Mouse (Mus musculus) B cell, adult 2 months (primary cell): Measurements from ENCODE around the gene Tbc1d22b.

Source experiments
- DNase-seq, 2 experiments: peaks; one replicate each; pipeline ENCODE4 v3.0.0; 2022

Gene Tbc1d22b

DNA sequence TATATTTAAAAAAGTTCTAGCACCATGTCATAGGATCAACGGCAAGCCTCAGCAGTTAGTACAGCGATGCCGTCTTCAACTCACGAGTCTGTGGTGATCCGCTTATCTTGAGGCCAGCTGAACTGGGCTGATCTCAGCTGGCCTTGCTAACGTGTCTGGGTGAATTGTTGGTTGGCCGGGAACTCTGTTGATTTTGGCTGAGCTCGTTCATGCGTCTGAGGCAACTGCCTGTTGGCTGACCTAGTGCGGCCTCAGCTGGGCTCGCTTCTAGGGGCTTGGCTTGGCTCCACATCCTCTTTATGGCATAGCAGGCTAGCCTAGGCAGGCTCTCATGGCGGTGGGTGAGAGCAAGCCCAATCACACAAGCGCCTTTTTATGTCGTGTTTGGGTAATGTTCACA lies 8.2 kb upstream of the Tbc1d22b start:
- DNase-seq: no peak

DNA sequence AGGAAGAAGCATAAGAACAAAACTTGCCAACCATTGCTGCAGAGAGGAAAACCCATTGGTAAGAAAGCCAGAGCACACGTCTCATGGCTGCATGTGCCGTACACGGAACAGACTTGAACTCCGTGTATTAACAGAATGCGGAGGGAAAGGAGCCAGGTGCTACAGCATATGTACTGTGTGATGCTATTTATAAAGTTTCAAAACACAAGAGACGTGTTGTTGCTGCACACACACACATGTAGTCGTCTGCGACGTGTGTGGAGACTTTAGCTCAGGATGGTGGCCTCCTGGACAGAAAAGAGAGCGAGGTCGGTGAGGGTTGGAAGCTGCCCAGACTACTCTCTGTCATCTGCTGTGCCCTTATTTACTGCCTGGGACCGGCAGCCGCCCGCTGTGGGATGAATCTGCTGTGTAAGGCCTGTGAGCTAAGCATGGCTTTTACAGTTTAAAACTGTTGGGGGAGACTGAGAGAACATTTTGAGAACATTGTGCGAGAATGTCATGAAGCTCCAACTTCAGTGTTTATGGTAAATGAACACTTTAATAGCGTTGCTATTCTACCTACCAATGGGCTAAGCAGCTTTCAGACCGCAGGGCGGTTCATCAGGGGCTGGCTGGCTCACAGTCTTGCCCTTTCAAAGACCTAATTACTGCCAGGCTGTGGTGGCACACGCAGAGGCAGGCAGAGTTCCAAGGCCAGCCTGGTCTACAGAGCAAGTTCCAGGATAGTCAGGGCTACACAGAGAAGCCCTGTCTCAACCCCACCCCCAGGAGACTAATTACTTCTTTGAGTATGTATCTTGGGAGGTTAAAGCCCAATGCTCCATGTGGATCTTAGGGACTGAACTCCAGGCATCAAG lies 6.5 kb upstream of the Tbc1d22b start:
- no peak for DNase-seq

DNA sequence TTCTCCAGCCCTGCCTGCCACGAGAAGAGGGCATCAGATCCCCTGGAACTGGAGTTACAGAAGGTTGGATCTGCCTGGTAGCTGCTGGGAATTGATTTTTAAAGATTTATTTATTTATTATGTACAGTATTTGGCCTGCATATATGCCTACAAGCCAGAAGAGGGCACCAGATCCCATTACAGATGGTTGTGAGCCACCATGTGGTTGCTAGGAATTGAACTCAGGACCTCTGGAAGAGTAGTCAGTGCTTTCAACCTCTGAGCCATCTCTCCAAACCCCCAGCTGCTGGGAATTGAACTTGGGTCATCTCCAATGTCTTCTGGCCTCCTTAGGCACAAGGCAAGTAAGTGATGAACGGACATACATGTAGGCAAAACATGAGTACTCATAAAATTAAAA lies 5.5 kb upstream of the Tbc1d22b start:
- no peak for DNase-seq

DNA sequence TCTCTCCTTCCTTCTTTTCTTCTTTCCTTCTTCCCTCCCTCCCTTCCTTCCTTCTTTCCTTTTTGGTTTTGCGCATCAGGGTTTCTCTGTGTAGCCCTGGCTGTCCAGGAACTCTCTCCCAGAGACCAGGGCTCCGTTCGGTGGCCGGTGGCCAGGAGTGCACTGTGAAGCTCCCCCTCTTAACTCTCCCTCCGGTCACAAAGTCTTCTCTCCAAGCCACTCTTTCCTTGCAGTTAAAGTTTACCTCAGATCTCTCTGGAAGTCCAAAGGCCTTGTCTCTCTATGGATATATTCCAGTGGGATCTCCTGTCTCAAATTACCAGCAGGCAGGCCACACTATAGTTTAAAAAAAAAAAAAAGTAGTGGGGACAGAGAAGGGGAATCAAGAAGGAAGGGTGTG lies 4.3 kb upstream of the Tbc1d22b start:
- DNase-seq: no peak

DNA sequence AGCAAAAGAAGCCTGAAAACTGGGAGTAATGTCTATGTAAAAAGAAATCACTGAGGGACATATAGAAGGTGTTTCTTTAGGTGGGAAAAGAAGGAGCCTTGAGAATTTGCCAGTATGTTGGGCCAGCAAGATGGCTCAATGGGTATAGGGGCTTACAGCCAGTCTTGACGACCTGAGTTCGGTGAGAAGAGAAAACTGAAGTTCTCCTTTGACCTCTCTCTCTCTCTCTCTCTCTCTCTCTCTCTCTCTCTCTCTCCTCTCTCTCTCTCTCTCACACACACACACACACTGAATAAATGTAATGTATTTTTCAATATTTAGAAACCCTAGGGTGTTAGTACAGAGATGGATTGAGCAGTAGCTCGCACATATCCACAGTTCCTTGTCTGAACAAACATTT lies 1.1 kb upstream of the Tbc1d22b start:
- DNase-seq: no peak

DNA sequence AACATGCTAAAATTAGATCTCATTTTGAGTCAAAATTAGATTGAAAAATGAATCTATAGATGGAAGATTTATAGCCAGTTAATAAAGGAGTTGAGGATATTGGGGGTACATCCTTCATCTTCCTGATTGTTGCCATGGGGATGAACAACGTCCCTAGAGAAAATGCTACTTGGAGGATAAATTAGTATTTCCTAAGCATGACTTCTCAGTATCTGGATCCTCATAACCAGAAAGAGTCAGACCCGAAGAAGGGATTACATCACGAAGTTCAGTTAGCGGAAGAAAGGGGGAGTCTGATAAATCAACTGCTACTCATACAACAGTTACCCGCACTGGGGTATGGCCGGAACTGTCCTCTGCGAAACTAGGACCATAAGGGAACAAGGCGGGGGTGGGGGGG lies 591 bp upstream of the Tbc1d22b start:
- DNase-seq: no peak

DNA sequence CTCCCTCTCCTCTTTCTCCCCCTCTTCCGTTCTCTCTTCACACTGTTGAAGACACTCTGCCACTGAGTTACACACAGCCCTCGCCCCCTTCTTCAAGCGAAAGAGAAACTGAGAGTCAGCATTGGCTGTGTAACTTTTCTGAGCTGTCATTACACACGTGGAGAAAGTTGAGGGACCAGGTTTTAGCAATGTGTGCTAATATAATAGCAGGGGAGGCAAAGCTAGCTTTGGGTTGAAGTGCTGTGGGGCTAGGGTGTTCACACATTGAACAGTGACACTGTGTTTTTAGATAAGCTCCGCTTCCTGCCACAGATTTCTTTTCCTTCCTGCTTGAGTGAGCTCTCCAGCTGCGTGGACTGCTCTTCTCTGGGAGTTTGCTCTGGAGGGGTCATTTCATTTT lies 1.4 kb downstream of the Tbc1d22b start:
- peak; percentile 8 for DNase-seq

DNA sequence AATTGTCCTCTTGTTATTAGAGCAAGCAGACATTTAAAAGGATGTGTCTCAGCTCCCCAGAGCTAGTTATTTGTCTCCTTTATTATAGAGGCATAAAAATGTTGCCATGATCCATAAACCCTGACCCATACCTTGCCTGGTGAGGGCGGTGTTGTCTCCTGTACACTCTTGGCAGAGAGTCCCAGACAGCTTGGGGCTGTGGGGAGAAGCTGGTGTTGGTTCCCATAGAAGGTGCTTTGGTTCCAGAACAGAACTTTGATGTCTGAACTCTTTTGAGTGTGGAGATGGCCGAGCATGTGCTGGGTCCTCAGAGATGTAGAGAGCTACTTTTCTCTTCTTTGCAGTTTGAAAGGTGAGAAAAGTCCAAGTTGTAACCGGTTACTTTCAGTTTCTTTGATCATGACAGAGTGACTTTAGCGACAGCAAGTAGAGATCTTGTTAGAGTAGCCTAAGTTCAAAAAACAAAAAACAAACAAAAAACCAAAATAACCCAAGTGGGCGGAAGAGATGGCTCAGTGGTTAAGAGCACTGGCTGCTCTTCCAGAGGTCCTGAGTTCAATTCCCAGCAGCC lies 2.7 kb downstream of the Tbc1d22b start, which contains the start of gene Tmem217:
Tmem217 (minus strand) TSS at position 224 of the 571 bp plus-strand sequence.
- no peak for DNase-seq

DNA sequence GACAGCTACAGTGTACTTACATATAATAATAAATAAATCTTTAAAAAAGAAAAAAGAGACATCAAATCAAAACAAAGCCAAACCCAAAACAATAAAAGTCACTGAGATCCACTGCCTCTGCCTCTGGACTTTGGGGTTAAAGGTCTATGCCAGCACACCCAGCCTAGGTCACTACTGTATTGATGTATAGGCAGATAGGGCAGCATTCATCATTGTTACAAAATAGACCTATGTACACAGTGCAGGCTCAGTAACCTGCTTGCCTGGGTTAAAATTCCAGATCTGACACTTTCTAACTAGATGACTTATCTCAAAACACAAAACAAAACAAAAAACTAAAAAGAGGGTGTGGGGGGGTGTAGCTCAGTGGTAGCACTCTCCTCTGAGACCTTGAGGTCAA lies 4.6 kb downstream of the Tbc1d22b start:
- DNase-seq: no peak

DNA sequence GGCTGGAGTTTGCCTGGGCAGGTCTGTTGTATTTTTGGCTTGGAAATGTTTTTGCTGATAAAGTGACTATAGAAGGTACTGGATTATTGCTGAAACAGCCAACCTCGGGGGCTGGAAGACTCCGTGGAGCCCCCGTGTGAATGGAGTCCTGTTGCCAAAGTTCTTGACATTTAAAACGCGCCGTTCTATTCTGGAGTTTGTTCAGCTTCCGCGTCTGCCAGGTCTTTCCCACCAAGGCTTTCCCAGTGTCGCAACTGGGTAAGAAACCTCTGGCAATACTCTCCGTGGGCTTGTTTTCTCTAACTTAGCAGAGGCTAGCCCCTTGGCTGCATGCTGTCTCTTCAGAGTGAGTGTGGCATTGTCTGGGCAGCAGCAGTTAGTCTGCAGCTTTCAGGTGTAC lies 6.9 kb downstream of the Tbc1d22b start:
- DNase-seq: no peak

DNA sequence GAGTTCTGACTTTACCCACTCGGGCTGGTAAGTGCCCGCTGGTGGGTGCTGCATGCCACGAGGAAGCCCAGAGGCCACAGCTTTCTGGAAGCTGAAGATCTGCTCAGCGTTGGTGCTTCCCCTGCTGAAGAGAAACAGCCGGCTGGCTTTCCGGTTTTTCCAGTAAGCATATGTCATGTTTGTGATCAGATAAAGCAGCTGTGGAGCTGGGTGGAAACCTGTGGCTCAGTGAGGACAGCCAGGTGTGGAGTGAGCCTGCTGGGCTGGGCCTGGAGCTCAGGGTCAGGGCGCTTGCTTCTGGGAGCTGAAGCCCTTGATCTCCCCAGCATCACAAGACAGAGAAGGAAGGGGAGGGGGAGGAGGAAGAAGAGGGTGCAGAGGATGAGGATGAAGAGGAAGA lies 7.3 kb downstream of the Tbc1d22b start:
- no peak for DNase-seq

DNA sequence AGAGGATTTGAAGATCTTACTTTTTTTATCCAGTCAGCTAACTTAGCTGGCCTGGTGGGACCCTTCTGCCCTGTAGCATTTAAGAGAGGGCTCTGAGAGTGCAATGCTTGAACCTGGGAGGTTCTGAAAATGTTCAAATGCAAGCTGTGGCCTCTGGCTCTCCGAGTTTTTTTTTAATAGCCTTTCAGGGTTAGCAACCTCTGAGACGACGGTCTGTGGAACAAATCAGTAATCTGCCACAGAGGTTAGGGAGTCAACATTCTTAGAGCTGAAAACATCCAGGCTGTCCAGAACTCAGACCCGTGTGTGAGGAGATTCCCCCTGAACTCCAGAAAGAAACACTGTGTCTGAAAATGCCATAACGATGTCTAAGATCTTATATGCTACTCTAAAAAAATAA lies 8.9 kb downstream of the Tbc1d22b start:
- no peak for DNase-seq

DNA sequence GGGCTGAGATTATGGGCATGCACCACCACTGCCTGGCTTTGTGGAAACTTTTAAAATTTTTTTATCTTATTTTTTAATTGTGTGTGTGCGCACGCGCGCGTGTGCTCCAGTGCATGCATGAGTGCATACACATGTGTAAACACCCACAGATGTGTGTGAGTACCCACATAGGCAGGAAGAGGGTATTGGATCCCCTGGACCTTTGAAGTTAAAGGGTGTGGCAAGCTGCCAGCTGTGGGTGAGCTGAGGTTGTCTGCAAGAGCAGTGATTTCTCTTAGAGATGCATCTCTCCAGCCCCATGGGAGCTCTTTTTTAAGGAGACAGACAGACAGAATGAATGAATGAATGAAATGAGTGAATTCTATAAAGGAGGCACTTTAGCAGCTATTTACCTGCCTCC lies 15.9 kb downstream of the Tbc1d22b start:
- DNase-seq: no peak

DNA sequence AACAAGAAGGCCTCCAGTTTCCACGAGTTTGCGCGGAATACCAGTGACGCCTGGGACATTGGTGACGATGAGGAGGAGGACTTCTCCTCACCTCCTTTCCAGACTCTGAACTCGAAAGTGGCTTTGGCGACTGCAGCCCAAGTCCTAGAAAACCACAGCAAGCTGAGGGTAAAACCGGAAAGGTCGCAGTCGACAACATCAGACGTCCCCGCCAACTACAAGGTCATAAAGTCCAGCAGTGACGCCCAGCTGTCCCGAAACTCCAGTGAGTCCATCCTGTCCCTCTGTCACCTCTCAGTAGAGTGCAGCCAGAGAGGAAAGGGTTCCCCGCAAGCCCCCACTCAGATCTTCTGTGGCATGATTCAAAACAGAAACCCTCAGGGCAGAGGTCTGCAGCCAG lies 18.9 kb downstream of the Tbc1d22b start:
- DNase-seq: no peak

DNA sequence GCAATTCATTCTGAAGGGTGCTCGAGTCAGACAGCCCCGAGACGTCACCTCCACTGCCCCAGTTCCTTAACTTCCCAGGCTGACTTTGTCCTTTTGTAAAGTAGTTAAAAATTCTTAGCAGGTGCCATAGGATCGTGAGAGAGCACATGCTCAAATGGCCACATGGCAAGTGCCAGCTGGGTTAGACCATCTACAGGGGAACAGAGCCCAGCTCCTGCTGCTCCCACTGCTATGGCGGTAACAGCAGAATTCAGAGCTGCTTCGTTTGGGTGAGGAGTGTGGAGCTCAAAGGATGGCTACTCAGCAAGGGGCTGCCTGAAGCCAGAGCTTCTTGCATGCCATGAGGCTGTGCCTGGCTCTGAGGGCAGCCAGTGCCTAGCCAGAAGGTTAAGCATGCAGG lies 20.2 kb downstream of the Tbc1d22b start:
- no peak for DNase-seq

DNA sequence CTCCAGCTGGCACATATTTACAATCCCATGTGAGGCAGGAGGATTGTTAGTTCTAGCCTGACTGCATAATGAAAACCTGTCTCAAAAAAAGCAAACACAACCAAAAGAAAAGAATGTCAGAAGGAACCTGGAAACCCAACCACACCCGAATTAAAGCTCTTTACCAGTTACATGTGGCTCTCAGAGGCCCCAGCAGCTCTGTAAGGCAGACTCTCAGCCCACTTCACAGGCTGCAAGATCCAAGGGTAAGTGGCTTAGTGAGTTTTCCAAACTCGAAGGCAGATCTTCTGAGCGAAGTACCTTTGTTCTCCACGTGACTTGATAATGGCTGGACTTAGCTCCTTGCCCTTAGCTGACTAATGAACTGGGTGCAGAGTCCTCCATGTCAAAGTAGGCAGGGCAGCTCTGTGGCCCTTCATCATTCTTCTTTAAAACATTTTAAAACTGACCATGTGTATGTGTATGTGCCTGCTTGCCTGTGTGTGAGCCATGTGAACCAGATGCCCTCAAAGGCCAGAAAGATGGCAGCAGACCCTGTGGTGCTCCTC lies 30.1 kb downstream of the Tbc1d22b start:
- no peak for DNase-seq

DNA sequence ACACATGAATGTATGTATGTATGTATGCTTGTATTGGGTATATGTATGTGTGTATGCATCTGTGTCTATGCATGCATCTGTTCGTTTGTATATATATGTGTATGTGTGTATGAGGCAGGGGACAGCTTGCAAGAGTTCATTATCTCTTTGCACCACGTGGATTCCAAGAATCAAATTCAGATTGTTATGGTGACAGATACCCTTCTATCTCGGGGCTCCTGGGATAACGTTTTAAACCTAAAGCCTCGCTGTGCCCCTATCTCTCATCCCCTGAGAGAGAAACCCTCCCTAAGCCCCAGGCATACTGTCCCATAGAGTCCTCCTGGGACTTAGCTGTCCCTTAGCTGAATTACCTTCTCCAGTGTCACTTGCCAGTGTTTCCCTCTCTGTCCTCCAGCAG lies 34.0 kb downstream of the Tbc1d22b start:
- DNase-seq: no peak

DNA sequence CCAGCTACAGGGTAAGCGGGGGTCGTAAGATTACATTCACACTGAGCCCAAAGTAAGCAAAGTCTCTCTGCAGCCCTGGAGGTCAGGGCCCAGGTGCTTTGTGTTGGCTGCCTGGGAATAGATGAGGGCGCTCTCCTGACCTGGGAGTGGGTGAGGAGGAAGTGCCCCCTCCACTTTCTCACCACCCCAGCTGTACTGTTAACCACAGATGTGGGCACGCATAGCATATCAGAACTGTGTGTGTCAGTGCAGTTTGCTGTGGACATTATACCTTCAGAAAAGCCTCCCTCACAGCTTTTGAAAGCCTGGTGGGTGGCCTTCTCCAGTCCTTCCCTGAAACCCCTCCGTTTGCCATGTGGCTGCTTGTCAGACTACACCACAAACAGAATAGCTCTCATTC lies 34.7 kb downstream of the Tbc1d22b start:
- peak; percentile 13 to 23 for DNase-seq

DNA sequence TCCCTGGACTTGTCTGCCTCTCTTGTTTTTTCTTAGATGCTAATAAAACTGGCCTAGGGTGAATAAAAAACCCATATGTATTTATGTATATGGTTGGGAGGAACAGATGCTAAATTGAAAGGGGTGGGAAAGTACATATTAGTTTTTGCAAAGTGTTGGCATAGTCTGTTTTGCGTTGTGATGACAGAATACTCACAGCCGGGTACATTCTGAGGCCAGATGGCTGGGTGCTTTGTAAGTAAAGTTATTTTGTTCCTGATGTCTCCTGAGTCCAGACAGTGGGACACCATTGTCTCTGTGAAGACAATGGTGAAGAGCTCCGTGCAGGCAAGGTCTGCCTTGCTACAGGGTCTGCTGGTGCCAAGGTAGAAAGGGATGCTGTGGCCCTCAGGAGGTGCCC lies 35.2 kb downstream of the Tbc1d22b start:
- no peak for DNase-seq

DNA sequence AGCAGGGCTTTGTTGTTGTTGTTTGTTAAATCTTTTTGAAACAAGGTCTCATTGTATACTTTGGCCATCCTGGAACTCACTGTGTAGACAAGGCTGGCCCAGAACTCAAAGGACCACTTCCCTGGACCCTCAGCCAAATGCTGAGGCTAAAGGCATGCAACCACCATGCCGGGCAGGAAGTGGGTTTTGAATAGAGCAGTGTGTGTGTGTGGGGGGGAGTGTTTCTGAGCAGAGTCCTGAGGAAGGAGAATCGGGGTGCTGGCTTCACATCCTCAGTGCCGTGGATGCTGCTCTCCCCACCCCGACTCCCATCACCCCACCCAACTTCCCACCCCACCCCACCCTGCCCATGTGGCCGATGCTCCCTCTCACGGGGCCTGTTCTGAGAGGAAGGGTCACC lies 35.9 kb downstream of the Tbc1d22b start:
- peak; percentile 31 for DNase-seq

DNA sequence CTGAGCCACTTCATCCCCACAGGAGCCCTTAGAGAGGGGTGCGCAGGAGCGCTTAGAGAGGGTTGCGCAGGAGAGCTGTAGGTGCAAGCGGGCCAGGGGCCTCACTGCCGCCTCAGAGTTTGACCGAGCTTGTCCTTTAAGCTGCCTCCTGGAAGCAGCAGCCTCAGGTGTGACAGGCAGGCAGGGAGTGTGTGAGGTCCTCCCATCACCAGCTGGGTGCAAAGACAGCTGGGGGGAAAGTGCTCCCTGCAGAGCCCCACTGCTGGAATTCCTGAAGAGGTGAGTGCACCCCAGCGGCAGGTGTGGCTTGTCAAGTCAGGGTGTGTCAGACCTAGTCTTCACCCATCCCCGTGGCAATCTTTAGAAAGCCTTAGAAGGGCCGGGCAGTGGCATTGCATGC lies 37.3 kb downstream of the Tbc1d22b start:
- DNase-seq: no peak

DNA sequence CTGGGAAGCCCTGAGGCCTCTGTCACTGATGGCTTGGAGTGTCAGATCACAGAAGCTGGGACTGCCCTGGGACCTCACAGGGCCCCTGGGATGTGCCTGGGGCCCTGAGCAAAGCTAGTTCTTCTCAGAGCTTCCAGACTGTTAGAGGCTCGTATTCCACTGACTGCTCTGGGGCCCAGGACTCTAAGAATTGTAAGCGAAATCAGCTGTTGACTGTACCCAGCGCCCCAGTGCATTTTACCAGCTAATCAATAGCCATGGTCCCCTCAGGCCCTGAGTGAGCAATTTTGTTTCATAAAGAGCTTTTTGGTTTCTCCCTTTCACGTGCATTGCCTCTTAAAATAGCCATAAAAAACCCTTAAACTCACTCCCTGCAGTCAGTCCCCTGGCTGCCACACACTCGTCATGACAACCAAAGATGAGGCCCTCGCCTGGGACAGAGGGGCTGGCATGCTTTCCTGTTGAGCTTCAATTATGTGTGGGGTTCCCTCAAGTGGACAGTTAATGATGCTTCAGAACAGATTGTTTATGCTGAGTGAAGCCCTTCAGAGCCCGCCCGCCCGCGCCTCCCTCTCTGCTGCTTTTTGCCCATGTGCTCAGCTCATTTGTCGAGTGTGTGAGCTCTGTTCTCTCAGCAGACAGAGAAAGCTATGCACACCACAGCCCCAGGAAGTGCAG lies 39.8 kb downstream of the Tbc1d22b start:
- no peak for DNase-seq

DNA sequence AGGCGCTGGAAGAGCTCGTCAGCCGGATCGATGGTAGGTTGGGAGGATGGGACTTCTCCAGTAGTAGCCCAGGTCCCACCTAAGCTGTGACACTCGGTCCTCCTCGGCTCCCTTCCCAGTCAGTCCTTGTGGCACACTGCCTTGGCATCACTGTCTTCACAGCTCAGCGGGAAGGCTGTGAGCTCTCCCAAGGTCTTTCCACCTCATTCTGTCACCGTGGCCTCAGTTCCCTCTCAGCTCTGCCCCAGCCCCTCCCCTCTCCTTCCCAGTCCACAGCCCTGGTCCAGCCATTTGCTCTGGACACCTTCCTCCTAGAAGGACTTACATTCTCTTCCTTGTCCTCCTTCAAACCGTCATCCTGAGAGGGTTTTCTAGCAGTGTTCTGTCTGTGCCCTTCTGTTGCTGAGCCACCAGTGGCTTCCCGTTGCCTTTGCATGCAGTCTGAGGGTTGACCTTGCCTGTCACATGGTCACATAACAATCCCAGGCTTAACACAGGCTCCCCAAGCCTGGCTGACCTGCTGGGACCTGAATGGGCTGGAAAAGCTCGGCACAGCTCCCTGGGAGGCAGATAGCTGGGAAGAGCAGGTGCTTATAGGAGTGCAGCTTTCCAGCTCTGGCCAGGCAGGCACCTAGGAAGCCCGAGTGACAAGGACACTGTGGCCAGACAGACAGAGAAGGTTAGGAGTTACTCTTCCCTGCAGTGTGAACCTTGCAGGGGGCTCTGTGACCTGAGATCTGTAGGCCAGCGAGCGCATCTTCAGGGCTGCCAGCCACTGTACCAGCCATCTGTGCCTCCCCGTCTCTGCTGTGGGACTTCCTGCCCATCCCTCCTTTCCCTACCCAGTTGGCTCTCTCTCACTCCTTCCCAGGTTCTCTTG lies 46.5 kb downstream of the Tbc1d22b start:
- no peak for DNase-seq
